In genomic region chr12:101016412-101016928, GRCm38 (mm10) we compare ENCODE assay signal across 12 mouse cellular contexts. TPM values are rescaled to one million over a fixed set of nuclear protein-coding genes. Genes with fewer than 3 reads are reported as not detected.
DNase-seq lines count a peak whose midpoint lies in the region; ATAC-seq and TF ChIP-seq lines count a peak whose summit lies in the region.
"Had no signal": no experiment of that assay in that cellular context is flagged by ENCODE, and none has a peak within 500 bp of the region (broad histone marks: within the 10 kb centered on the region; RNA-seq: fewer than 3 reads in every experiment).

No protein-coding gene starts in this region.

- TF ChIP-seq CTCF in forebrain, postnatal 0 days (IDR thresholded peaks at IDR 0.05; ENCODE audit: low read depth): no peak
- no peak for TF ChIP-seq CTCF in small intestine, adult 2 months (IDR thresholded peaks at IDR 0.05; ENCODE audit: extremely low read depth, insufficient read length, insufficient replicate concordance, low read depth, low read length)

- H3K9me3 ChIP-seq in forebrain, embryonic 10.5 days: peaks cover 6% of the 10 kb centered on the region; the same call in 1 of the 2 replicates
- H3K9me3 ChIP-seq in forebrain, postnatal 0 days (ENCODE audit: low read length): no peaks in the 10 kb centered on the region
- no peaks in the 10 kb centered on the region for H3K9me3 ChIP-seq in lung, embryonic 15.5 days
- H3K9me3 ChIP-seq in forebrain, embryonic 14.5 days (replicated peaks; ENCODE audit: control insufficient read depth, low read length): no peaks in the 10 kb centered on the region
- H3K9me3 ChIP-seq in kidney, embryonic 14.5 days (ENCODE audit: control insufficient read depth, low read length): no peaks in the 10 kb centered on the region
- H3K9me3 ChIP-seq: limb, embryonic 13.5 days had no signal

- no peak for ATAC-seq in forebrain, postnatal 0 days
- ATAC-seq in lung, embryonic 15.5 days (ENCODE audit: borderline replicate concordance, extremely low read depth, low FRiP score, low TSS enrichment): no peak
- no peak for ATAC-seq in forebrain, embryonic 14.5 days
- no peak for ATAC-seq in kidney, embryonic 14.5 days (ENCODE audit: low FRiP score, low TSS enrichment)
- ATAC-seq: midbrain, embryonic 16.5 days had no signal

- H3K4me2 ChIP-seq in forebrain, postnatal 0 days (ENCODE audit: low read depth): no peak overlapping the region
- H3K4me2 ChIP-seq in lung, embryonic 15.5 days: no peak overlapping the region
- no peak overlapping the region for H3K4me2 ChIP-seq in forebrain, embryonic 14.5 days (ENCODE audit: low read length)
- no peak overlapping the region for H3K4me2 ChIP-seq in kidney, embryonic 14.5 days (replicated peaks; ENCODE audit: low read depth, low read length)
- H3K4me2 ChIP-seq: heart, embryonic 12.5 days; limb, embryonic 13.5 days had no signal

- peaks cover 88% of the 10 kb centered on the region for H3K4me1 ChIP-seq in forebrain, embryonic 10.5 days
- peaks cover 20% of the 10 kb centered on the region; the same call in 1 of the 2 replicates for H3K4me1 ChIP-seq in forebrain, postnatal 0 days (ENCODE audit: insufficient read depth)
- peaks cover 88% of the 10 kb centered on the region for H3K4me1 ChIP-seq in lung, embryonic 15.5 days
- H3K4me1 ChIP-seq in forebrain, embryonic 14.5 days (ENCODE audit: control insufficient read depth, insufficient read depth, low read length): peaks cover 46% of the 10 kb centered on the region
- peaks cover 76% of the 10 kb centered on the region for H3K4me1 ChIP-seq in small intestine, adult 2 months (ENCODE audit: control insufficient read depth, insufficient read depth, insufficient read length, low read length)
- peaks cover 73% of the 10 kb centered on the region for H3K4me1 ChIP-seq in kidney, embryonic 14.5 days (ENCODE audit: control insufficient read depth, insufficient read depth, low read length)

- no peak overlapping the region for H3K9ac ChIP-seq in forebrain, postnatal 0 days
- H3K9ac ChIP-seq in lung, embryonic 15.5 days: no peak overlapping the region
- peak overlapping the region; percentile 25; the same call in 1 of the 2 replicates for H3K9ac ChIP-seq in forebrain, embryonic 14.5 days (ENCODE audit: low read length)
- no peak overlapping the region for H3K9ac ChIP-seq in kidney, embryonic 14.5 days (ENCODE audit: low read depth, low read length)
- H3K9ac ChIP-seq: heart, embryonic 12.5 days; limb, embryonic 13.5 days had no signal

- H3K4me3 ChIP-seq in forebrain, embryonic 10.5 days: no peak overlapping the region
- H3K4me3 ChIP-seq in forebrain, postnatal 0 days (ENCODE audit: low read depth, low read length): no peak overlapping the region
- no peak overlapping the region for H3K4me3 ChIP-seq in lung, embryonic 15.5 days
- no peak overlapping the region for H3K4me3 ChIP-seq in forebrain, embryonic 14.5 days (ENCODE audit: low read depth, low read length)
- H3K4me3 ChIP-seq in small intestine, adult 2 months (ENCODE audit: low read depth, low read length): no peak overlapping the region
- no peak overlapping the region for H3K4me3 ChIP-seq in kidney, embryonic 14.5 days (ENCODE audit: low read length)
- H3K4me3 ChIP-seq: heart, embryonic 12.5 days; limb, embryonic 13.5 days had no signal

- DNase-seq in forebrain, embryonic 10.5 days (ENCODE audit: extremely low spot score, low spot score): no peak
- no peak for DNase-seq in forebrain, postnatal 0 days
- no peak for DNase-seq in lung, postnatal 25 days (ENCODE audit: low spot score)
- no peak for DNase-seq in forebrain, embryonic 14.5 days (ENCODE audit: low spot score)
- DNase-seq in layer of hippocampus, postnatal 14 days (ENCODE audit: low spot score in 2 of 2): no peak
- DNase-seq: kidney, adult 8-10 months had no signal

- H3K27me3 ChIP-seq in forebrain, embryonic 10.5 days (ENCODE audit: poor library complexity, severe bottlenecking): no peaks in the 10 kb centered on the region
- H3K27me3 ChIP-seq in forebrain, postnatal 0 days (ENCODE audit: insufficient read depth, low read length): no peaks in the 10 kb centered on the region
- no peaks in the 10 kb centered on the region for H3K27me3 ChIP-seq in lung, embryonic 15.5 days
- no peaks in the 10 kb centered on the region for H3K27me3 ChIP-seq in forebrain, embryonic 14.5 days (replicated peaks; ENCODE audit: control insufficient read depth, insufficient read depth, low read length)
- H3K27me3 ChIP-seq in small intestine, adult 2 months (ENCODE audit: control insufficient read depth, insufficient read depth, low read length): no peaks in the 10 kb centered on the region
- no peaks in the 10 kb centered on the region for H3K27me3 ChIP-seq in kidney, embryonic 14.5 days (ENCODE audit: control insufficient read depth, insufficient read depth, low read length)

- TF ChIP-seq POLR2A in small intestine, adult 2 months (IDR thresholded peaks at IDR 0.05; ENCODE audit: low read depth, low read length): no peak

- WGBS in forebrain, embryonic 10.5 days: 40% methylated on average over 5 of the region's 5 CpGs
- WGBS in forebrain, postnatal 0 days: 46% methylated on average over 5 of the region's 5 CpGs
- WGBS in lung, embryonic 15.5 days: 44% methylated on average over 5 of the region's 5 CpGs
- 33% methylated on average over 5 of the region's 5 CpGs for WGBS in forebrain, embryonic 14.5 days
- WGBS in small intestine, adult 2 months: 48% methylated on average over 5 of the region's 5 CpGs
- 42% methylated on average over 5 of the region's 5 CpGs for WGBS in kidney, embryonic 14.5 days

- peak overlapping the region; percentile 62 for H3K27ac ChIP-seq in forebrain, embryonic 10.5 days
- H3K27ac ChIP-seq in forebrain, postnatal 0 days (ENCODE audit: low read depth, low read length): no peak overlapping the region
- H3K27ac ChIP-seq in lung, embryonic 15.5 days: peak overlapping the region; percentile 31
- peak overlapping the region; percentile 59; the same call in 1 of the 2 replicates for H3K27ac ChIP-seq in forebrain, embryonic 14.5 days (ENCODE audit: low read depth, low read length)
- H3K27ac ChIP-seq in small intestine, adult 2 months (ENCODE audit: insufficient read depth, low read depth, low read length): peak overlapping the region; percentile 90
- no peak overlapping the region; the same call in 1 of the 2 replicates for H3K27ac ChIP-seq in kidney, embryonic 14.5 days (ENCODE audit: low read depth, low read length)
- H3K27ac ChIP-seq: limb, embryonic 13.5 days had no signal

- H3K36me3 ChIP-seq in forebrain, embryonic 10.5 days (replicated peaks): peaks cover 35% of the 10 kb centered on the region
- peaks cover 8% of the 10 kb centered on the region; the same call in 1 of the 2 replicates for H3K36me3 ChIP-seq in forebrain, postnatal 0 days (ENCODE audit: insufficient read depth)
- no peaks in the 10 kb centered on the region; the same call in 1 of the 2 replicates for H3K36me3 ChIP-seq in lung, embryonic 15.5 days
- H3K36me3 ChIP-seq in forebrain, embryonic 14.5 days (ENCODE audit: control insufficient read depth, insufficient read depth, low read length): peaks cover 7% of the 10 kb centered on the region
- H3K36me3 ChIP-seq in small intestine, adult 2 months (ENCODE audit: control insufficient read depth, insufficient read depth, low read length): peaks cover 2% of the 10 kb centered on the region; the same call in 1 of the 2 replicates
- peaks cover 4% of the 10 kb centered on the region for H3K36me3 ChIP-seq in kidney, embryonic 14.5 days (ENCODE audit: control insufficient read depth, insufficient read depth, low read length)
- H3K36me3 ChIP-seq: heart, embryonic 12.5 days; limb, embryonic 13.5 days had no signal

RNA-seq across cellular contexts. Expression of gene Ccdc88c, which starts 12.4 kb away (rescaled TPM):
- 19.8 and 22.6 TPM in 2 replicates for polyA plus RNA-seq in forebrain, embryonic 10.5 days (2016; fragmentation: Nextera tagmentation; extraction: Ambion mirVana)
- total RNA-seq in forebrain, postnatal 0 days (2014; rRNA removed): 31.3 and 31.5 TPM in 2 replicates
- polyA plus RNA-seq in forebrain, postnatal 0 days (2015; fragmentation: Nextera tagmentation; extraction: Ambion mirVana): 12.4 and 14.6 TPM in 2 replicates
- 14.3 and 17.9 TPM in 2 replicates for polyA plus RNA-seq in lung, embryonic 15.5 days (2015; fragmentation: Nextera tagmentation; extraction: Ambion mirVana)
- 11.6 and 15.3 TPM in 2 replicates for polyA plus RNA-seq in forebrain, embryonic 14.5 days (2014; fragmentation: Nextera tagmentation; extraction: Ambion mirVana)
- 10.2 and 11.7 TPM in 2 replicates for polyA plus RNA-seq in small intestine, adult 2 months (2012; rRNA removed)
- total RNA-seq in layer of hippocampus, postnatal 14 days (2021): 10 to 100 TPM; 33.5 to 38.3 TPM
- polyA plus RNA-seq in kidney, embryonic 14.5 days (2014; fragmentation: Nextera tagmentation; extraction: Ambion mirVana): 10.4 and 15.3 TPM in 2 replicates

Comparison
In these comparisons a context has a peak if more than half of its experiments do, and no peak if none do; other contexts are left out.
1. H3K27ac ChIP-seq: peak in forebrain, embryonic 10.5 days (single experiment), lung, embryonic 15.5 days (single experiment), forebrain, embryonic 14.5 days (single experiment) and small intestine, adult 2 months (single experiment); none in forebrain, postnatal 0 days (single experiment) and kidney, embryonic 14.5 days (single experiment).